Mouse (Mus musculus) midbrain, embryonic 16.5 days (tissue): ENCODE data around the gene Zbtb7b. TPM values are rescaled to one million over a fixed set of nuclear protein-coding genes. Genes with fewer than 3 reads are reported as not detected.
A peak's percentile ranks its signal among the peaks of the same experiment; 100 is the strongest.

ENCODE experiments used
- ATAC-seq: fragments of 200-750 bp; cut with Nextera tagmentation; 2 replicates; pipeline ENCODE4 v1.8.0; 2017; ENCODE audit warnings: moderate TSS enrichment
- H3K27ac ChIP-seq: fragments of 300-500 bp; sonication (generic); 2 replicates; pipeline ENCODE4 v1.5.1; 2014; ENCODE audit warnings: mild to moderate bottlenecking, low read length, mixed read lengths
- H3K27me3 ChIP-seq: fragments of 300-500 bp; sonication (generic); 2 replicates; pipeline ENCODE4 v1.6.1; 2014; ENCODE audit warnings: low read depth, low read length, mixed read lengths; ENCODE audit not compliant: control insufficient read depth, insufficient read depth
- H3K36me3 ChIP-seq: fragments of 300-500 bp; sonication (generic); 2 replicates; pipeline ENCODE4 v1.6.1; 2014; ENCODE audit warnings: mild to moderate bottlenecking, low read length, moderate library complexity, mixed read lengths; ENCODE audit not compliant: control insufficient read depth, insufficient read depth
- H3K4me1 ChIP-seq: fragments of 300-500 bp; sonication (generic); 2 replicates; pipeline ENCODE4 v1.6.1; 2014; ENCODE audit warnings: mild to moderate bottlenecking, low read length, mixed read lengths; ENCODE audit not compliant: control insufficient read depth, insufficient read depth
- H3K4me2 ChIP-seq: fragments of 300-500 bp; sonication (generic); 2 replicates; pipeline ENCODE4 v1.6.1; 2014; ENCODE audit warnings: mild to moderate bottlenecking, low read length, mixed read lengths
- H3K4me3 ChIP-seq: fragments of 300-500 bp; sonication (generic); 2 replicates; pipeline ENCODE4 v1.5.1; 2014; ENCODE audit warnings: low read depth, mild to moderate bottlenecking, low read length, moderate library complexity, mixed read lengths
- H3K9ac ChIP-seq: fragments of 300-500 bp; sonication (generic); 2 replicates; pipeline ENCODE4 v1.6.1; 2014; ENCODE audit warnings: low read depth, low read length, mixed read lengths
- H3K9me3 ChIP-seq: fragments of 300-500 bp; sonication (generic); replicated peaks from 2 replicates; pipeline ENCODE4 v1.6.1; 2014; ENCODE audit warnings: mild to moderate bottlenecking, low read length, mixed read lengths; ENCODE audit not compliant: control insufficient read depth, poor library complexity, severe bottlenecking
- WGBS: fragments of 180-500 bp; shearing (Covaris S2); extraction: QIAGEN DNeasy Blood & Tissue Kit; methylation state at CpG from one replicate; pipeline ENCODE4 v1.1.7; 2014; 5-methylcytosine and 5-hydroxymethylcytosine counted together
- polyA plus RNA-seq: library from polyadenylated mRNA; unstranded; fragments of >200 nt; fragmentation: Nextera tagmentation; extraction: Ambion mirVana; gene quantifications from 2 replicates; pipeline ENCODE4 v1.2.1, GENCODE M21; 2015

Gene Zbtb7b
- 0.49 and 0.61 TPM in 2 replicates for polyA plus RNA-seq

DNA sequence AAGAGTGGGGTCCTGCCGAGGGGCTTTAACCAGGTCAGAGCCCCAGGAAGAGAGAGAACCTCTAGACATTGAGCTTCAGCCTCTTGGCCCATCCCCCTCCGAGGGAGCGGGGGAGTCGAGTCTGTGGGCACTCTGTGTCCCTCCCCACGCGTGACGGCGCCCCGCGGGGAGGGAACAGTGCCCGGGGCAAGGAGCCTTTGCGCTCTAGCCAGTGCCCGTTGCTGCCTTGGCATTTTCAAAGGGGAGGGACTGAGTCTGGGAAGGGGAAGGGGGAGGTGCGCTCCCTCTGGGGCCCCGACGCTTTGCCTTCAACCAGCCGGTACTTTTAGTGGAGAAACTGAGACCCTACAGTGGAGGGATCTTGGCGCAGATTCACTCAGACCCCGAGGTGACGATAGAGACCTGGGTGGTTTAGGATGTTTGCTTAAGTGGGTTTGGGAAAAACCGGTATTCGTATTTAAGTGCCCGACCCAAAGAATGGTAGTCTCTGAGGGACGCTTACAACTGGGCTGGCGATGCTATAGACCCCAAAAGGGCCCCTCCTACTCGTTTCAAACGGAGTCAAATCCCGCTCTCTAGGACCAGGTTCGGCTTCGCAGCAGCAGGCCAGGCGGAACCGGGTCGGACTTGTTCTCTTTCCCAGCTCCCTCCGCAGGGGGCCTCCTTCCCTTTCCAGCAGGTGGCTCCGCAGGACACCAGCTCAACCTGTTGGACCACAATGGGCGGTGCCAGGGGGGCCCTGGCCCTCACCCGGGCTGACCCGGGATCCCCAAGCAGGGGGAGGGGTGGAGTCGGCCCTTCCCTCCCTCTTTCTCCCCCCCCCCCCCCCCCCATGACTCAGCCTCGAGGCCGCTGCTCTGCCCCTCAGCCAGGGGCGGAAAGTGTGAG is at the start of gene Zbtb7b:
Gene Zbtb7b (minus strand): TSS at position 771 of the 888 bp plus-strand sequence.
- under 1% methylated on average over 42 of the region's 42 CpGs for WGBS
- H3K4me2 ChIP-seq, result peak within 1 kb of the TSS; percentile 99
- peak within 1 kb of the TSS; percentile 65 for H3K9ac ChIP-seq
- H3K4me3 ChIP-seq, result peak within 1 kb of the TSS; percentile 55
- no peaks in the 10 kb centered on the region for H3K36me3 ChIP-seq
- H3K27ac ChIP-seq, result peak within 1 kb of the TSS; percentile 58
- H3K4me1 ChIP-seq, result peaks cover 60% of the 10 kb centered on the region
- no peaks in the 10 kb centered on the region for H3K9me3 ChIP-seq
- peaks cover 25% of the 10 kb centered on the region for H3K27me3 ChIP-seq
- ATAC-seq, result peak; percentile 44

DNA sequence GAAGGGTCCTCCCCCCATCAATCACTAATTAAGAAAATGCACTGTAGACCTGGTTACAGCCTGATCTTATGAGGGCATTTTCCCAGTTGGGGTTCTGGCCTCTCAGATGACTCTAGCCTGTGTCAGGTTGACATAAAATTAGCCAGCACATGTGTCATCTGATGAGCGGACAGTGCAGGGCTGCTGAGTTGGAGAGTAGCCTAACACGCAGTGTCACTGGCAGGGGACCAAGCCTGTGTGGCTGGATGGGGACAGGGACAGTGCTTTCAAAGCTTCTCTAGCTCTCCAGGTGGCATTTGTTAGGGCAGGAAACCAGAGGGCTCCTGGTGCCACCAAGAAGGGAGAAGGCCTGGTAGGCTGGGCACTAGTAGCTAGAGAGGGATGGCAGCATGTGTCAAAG is 46.1 kb upstream of the Zbtb7b start:
- 99% methylated on average over 2 of the region's 2 CpGs for WGBS

DNA sequence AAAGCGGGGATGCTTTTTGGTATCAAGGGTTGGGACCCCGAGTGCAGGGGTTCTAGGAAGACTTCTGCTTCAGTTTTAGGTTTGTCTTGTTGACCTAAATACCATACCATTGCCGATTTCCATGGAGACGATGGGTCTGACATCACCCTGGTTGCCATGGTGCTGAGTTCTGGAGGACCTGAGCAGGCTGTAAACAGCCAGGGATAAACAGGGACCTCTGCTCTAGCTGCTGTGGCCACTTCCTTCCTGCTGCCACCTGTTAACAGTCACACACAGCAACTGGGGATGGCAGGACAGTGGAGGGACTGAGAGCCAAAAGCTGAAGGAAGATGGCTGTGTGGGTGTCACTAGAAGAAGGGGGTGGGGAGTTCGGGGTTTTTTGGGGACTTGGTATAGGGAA is 42.7 kb upstream of the Zbtb7b start:
- peak overlapping the region; percentile 1; the same call in 1 of the 2 replicates for H3K9ac ChIP-seq
- H3K9me3 ChIP-seq, result no peaks in the 10 kb centered on the region

More for the DNA sequence above, 46.1 kb upstream of the Zbtb7b start:
- Histone ChIP-seq H3K9ac (no peak overlapping the region), H3K4me2 (no peak overlapping the region), H3K9me3 (no peaks in the 10 kb centered on the region), H3K36me3 (no peaks in the 10 kb centered on the region), H3K4me3 (no peak overlapping the region), H3K4me1 (no peaks in the 10 kb centered on the region; the same call in 1 of the 2 replicates), H3K27ac (no peak overlapping the region), H3K27me3 (no peaks in the 10 kb centered on the region)
- no peak for ATAC-seq

DNA sequence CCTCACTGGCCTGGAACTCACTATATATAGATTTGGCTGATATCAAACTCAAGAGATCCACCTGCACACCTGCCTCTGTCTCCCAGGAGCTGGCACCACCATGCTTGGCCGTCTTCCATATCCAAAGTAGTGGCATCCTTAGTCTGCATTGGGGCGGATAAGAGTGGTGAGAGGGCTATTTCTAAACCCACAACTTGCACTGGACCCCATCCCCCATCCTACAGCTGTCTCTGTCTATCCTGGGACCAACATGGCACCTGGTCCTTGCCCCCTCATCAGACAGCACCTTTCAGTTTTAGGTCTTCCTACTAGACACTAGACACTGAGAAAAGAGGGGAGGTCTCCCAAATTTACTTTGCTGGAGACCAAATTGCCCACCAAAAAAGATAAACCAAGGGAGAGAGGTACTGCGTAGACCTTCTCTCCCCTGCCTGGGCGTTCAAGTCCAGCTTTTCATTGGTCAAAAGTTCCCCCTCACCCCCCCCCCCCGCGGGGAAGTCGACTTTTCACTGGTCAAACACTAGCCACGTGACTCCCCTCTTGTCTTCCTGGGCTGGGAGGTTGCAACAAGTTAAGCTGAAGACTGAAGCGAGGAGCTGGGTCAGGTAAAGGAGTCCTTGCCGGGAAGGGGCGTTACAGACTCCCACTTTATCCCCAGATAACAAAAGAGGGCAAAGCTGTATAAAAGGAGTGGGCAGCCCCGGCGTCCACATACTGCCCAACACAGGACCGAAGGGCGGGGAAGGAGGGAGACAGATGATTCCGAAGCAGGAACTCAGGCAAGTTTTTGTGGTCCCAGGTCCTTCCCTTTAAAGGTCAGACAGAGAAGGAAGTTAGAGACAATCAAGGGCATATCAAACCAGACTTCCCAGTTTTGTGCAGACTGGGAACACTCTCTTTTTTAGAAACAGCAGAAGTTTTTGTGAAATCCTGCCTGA is 41.9 kb upstream of the Zbtb7b start, which contains the start of gene Pbxip1:
Gene Pbxip1 (plus strand): TSS at position 531 of the 938 bp plus-strand sequence.
- Histone ChIP-seq H3K4me3 (peak within 1 kb of the TSS; percentile 24), H3K36me3 (peaks cover 23% of the 10 kb centered on the region), H3K9me3 (no peaks in the 10 kb centered on the region), H3K4me1 (peaks cover 11% of the 10 kb centered on the region), H3K9ac (peak within 1 kb of the TSS; percentile 1; the same call in 1 of the 2 replicates), H3K4me2 (peak within 1 kb of the TSS; percentile 39), H3K27me3 (no peaks in the 10 kb centered on the region), H3K27ac (no peak within 1 kb of the TSS)
- ATAC-seq, result peak; percentile 54
- WGBS, result 5% methylated on average over 16 of the region's 16 CpGs

More for the DNA sequence above, 42.7 kb upstream of the Zbtb7b start:
- Histone ChIP-seq H3K4me2 (peak overlapping the region; percentile 39), H3K27me3 (no peaks in the 10 kb centered on the region), H3K27ac (no peak overlapping the region), H3K36me3 (peaks cover 22% of the 10 kb centered on the region), H3K4me3 (no peak overlapping the region), H3K4me1 (peaks cover 3% of the 10 kb centered on the region; the same call in 1 of the 2 replicates)
- ATAC-seq, result no peak
- 19% methylated on average over 5 of the region's 5 CpGs for WGBS

DNA sequence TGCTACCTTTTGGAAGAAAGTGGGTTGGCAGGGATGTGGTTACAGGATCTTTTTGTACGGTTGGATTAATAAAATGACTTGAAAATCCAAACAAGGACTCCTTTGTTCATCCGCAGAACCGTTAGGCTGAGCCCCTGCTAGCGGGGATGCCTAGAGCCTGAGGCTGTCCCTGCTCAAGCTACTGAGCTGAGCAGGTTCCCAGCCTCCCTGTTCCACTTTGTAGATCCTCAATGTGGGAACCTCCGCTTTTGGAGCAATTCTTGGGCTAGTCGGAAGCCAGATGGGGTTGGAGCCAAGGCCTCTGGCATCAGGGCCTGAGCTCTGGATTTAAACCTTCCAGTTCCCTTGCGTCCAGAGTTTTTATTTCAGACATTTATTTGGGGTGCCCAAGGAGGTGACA is 40.5 kb upstream of the Zbtb7b start:
- Histone ChIP-seq H3K4me3 (no peak overlapping the region), H3K9me3 (no peaks in the 10 kb centered on the region), H3K9ac (no peak overlapping the region), H3K36me3 (peaks cover 23% of the 10 kb centered on the region), H3K4me1 (peaks cover 18% of the 10 kb centered on the region), H3K27me3 (no peaks in the 10 kb centered on the region), H3K4me2 (no peak overlapping the region), H3K27ac (no peak overlapping the region)
- ATAC-seq, result no peak
- 63% methylated on average over 7 of the region's 7 CpGs for WGBS

DNA sequence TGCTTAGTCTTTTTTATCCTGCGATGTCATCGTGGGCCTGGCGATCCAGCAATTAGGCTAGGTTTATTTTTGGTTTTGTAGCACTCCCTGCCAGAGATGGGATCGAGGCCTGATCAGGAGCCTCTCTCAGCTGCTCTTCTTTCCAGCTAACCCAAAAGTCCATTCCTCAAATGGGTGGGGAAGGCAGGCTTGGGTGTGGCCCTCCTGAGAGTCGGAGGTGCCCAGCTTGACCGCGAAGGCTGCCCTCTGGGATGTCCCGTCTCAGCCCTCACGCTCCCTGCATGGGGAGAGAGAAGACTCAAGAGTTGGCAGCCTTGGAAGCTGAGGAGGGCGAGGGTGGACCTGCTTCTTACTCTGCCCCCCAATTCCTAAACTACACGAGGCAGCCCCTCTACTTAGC is 40.0 kb upstream of the Zbtb7b start:
- no peak overlapping the region for H3K4me3 ChIP-seq
- ATAC-seq, result no peak
- no peaks in the 10 kb centered on the region for H3K27me3 ChIP-seq
- 84% methylated on average over 11 of the region's 11 CpGs for WGBS
- no peak overlapping the region for H3K9ac ChIP-seq
- H3K36me3 ChIP-seq, result peaks cover 23% of the 10 kb centered on the region
- no peak overlapping the region for H3K4me2 ChIP-seq
- H3K9me3 ChIP-seq, result no peaks in the 10 kb centered on the region
- H3K4me1 ChIP-seq, result peaks cover 18% of the 10 kb centered on the region
- no peak overlapping the region for H3K27ac ChIP-seq

DNA sequence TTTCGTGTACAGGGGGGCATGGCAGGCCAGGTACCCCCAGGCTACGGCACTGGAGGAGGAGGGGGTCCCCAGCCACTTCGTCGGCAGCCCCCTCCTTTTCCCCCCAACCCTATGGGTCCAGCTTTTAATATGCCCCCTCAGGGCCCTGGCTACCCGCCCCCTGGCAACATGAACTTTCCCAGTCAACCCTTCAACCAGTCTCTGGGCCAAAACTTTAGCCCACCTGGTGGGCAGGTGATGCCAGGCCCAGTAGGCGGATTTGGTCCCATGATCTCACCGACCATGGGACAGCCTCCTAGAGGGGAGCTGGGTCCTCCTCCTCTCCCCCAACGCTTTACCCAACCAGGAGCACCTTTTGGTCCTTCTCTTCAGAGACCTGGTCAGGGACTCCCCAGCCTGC is 38.0 kb upstream of the Zbtb7b start:
- H3K27me3 ChIP-seq, result no peaks in the 10 kb centered on the region
- WGBS, result 90% methylated on average over 8 of the region's 8 CpGs
- no peak overlapping the region for H3K27ac ChIP-seq
- H3K9me3 ChIP-seq, result no peaks in the 10 kb centered on the region
- peaks cover 18% of the 10 kb centered on the region for H3K4me1 ChIP-seq
- peaks cover 23% of the 10 kb centered on the region for H3K36me3 ChIP-seq
- H3K4me3 ChIP-seq, result no peak overlapping the region
- no peak for ATAC-seq
- no peak overlapping the region for H3K4me2 ChIP-seq
- no peak overlapping the region for H3K9ac ChIP-seq

- peak; percentile 98 for ATAC-seq
- peak within 1 kb of the TSS; percentile 100 for H3K4me3 ChIP-seq
- peak within 1 kb of the TSS; percentile 99 for H3K9ac ChIP-seq
- no peaks in the 10 kb centered on the region for H3K27me3 ChIP-seq
- peak within 1 kb of the TSS; percentile 70 for H3K4me2 ChIP-seq
- peaks cover 23% of the 10 kb centered on the region for H3K36me3 ChIP-seq
- H3K9me3 ChIP-seq, result no peaks in the 10 kb centered on the region
- peaks cover 18% of the 10 kb centered on the region for H3K4me1 ChIP-seq
- 2% methylated on average over 56 of the region's 68 CpGs for WGBS
- H3K27ac ChIP-seq, result peak within 1 kb of the TSS; percentile 89
Observed at GRCm38 (mm10) chr3:89430171-89431159, 35.9 kb upstream of the Zbtb7b start, which contains the start of gene Pygo2. Pygo2 (plus strand) TSS chr3:89430214.
